Mouse (Mus musculus) stomach, postnatal 0 days (tissue): ENCODE data around the gene Gmds. TPM values are rescaled to one million over a fixed set of nuclear protein-coding genes. Genes with fewer than 3 reads are reported as not detected.

Experiments
- ATAC-seq: fragments of 200-750 bp; cut with Nextera tagmentation; 2 replicates; pipeline ENCODE4 v1.8.0; 2017; ENCODE audit not compliant: low FRiP score, low TSS enrichment
- DNase-seq: peaks from one replicate; pipeline ENCODE4 v3.0.0-alpha.2; 2016; ENCODE audit warnings: low spot score
- H3K27ac ChIP-seq: fragments of 300-500 bp; sonication (generic); replicated peaks from 2 replicates; pipeline ENCODE4 v1.5.1; 2014; ENCODE audit warnings: mild to moderate bottlenecking, control low read depth
- H3K27me3 ChIP-seq: fragments of 300-500 bp; sonication (generic); 2 replicates; pipeline ENCODE4 v1.6.1; 2014; ENCODE audit warnings: low read length; ENCODE audit not compliant: control insufficient read depth, insufficient read depth
- H3K36me3 ChIP-seq: fragments of 300-500 bp; sonication (generic); 2 replicates; pipeline ENCODE4 v1.6.1; 2014; ENCODE audit warnings: low read length, mixed read lengths; ENCODE audit not compliant: control insufficient read depth, insufficient read depth
- H3K4me1 ChIP-seq: fragments of 300-500 bp; sonication (generic); replicated peaks from 2 replicates; pipeline ENCODE4 v1.6.1; 2014; ENCODE audit warnings: antibody characterized with exemption; ENCODE audit not compliant: control insufficient read depth, insufficient read depth
- H3K4me2 ChIP-seq: fragments of 300-500 bp; sonication (generic); replicated peaks from 2 replicates; pipeline ENCODE4 v1.6.1; 2014; ENCODE audit warnings: low read depth, mild to moderate bottlenecking, control low read depth, moderate library complexity
- H3K4me3 ChIP-seq: fragments of 300-500 bp; sonication (generic); 2 replicates; pipeline ENCODE4 v1.5.1; 2014; ENCODE audit warnings: low read depth, low read length, control low read depth
- H3K9ac ChIP-seq: fragments of 300-500 bp; sonication (generic); 2 replicates; pipeline ENCODE4 v1.6.1; 2014; ENCODE audit warnings: mild to moderate bottlenecking, low read length, control low read depth, mixed read lengths
- H3K9me3 ChIP-seq: fragments of 300-500 bp; sonication (generic); 2 replicates; pipeline ENCODE4 v1.6.1; 2016; ENCODE audit warnings: low read length; ENCODE audit not compliant: control insufficient read depth
- CTCF ChIP-seq: IDR thresholded peaks from 2 replicates; pipeline ENCODE4 v1.5.1; 2016; ENCODE audit warnings: antibody characterized with exemption, low read depth, mild to moderate bottlenecking, moderate library complexity
- EP300 ChIP-seq: optimal IDR thresholded peaks from 2 replicates; pipeline ENCODE3; 2016; ENCODE audit warnings: antibody characterized with exemption
- WGBS: fragments of 180-500 bp; shearing (Covaris S2); extraction: QIAGEN DNeasy Blood & Tissue Kit; methylation state at CpG from one replicate; pipeline ENCODE4 v1.1.7; 2014; 5-methylcytosine and 5-hydroxymethylcytosine counted together
- polyA plus RNA-seq: library from polyadenylated mRNA; unstranded; fragments of >200 nt; fragmentation: Nextera tagmentation; extraction: Ambion mirVana; gene quantifications from 2 replicates; pipeline ENCODE4 v1.2.1, GENCODE M21; 2015

Gene Gmds
- polyA plus RNA-seq, 1 experiment from 2014 or later = 102 TPM

DNA sequence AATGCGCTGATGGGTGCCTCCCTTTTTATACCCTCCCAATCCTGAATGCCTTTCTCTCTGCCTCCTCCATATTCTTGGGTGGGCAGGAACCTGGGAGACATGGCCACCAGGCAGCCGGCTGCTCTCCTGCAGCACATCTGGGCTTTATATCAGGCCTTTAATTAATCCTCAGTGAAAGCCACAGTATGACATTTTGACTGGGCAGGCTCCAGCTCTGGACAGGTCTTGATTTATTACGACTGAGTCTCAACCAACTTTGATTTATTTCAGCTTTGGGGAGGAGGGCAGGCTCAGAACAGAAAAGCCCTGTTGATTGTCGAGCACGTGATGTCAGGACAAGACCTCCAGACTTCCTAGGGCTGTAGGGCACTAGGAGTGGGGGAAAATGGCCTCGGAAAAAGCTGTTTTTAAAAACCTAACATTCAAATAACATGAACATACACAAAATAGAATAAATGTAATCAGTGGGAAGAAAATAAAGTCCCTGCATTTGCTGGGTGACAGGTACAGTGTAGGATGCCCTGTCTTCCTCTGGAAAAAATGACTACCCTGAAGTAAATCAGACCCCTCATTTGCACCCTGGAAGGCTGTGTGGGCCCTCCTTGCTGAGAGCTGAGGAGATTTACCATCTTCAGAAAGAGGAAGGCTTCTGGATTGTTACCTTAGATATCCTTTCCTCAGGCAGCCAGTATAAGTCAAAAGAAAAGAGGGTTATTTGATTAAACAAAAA lies 257.9 kb downstream of the Gmds start:
- Histone ChIP-seq H3K36me3 (no peaks in the 10 kb centered on the region), H3K4me1 (no peaks in the 10 kb centered on the region), H3K27ac (no peak overlapping the region), H3K4me2 (no peak overlapping the region), H3K27me3 (no peaks in the 10 kb centered on the region), H3K4me3 (no peak overlapping the region), H3K9ac (no peak overlapping the region), H3K9me3 (no peaks in the 10 kb centered on the region)
- TF ChIP-seq EP300 (no peak), CTCF (no peak)
- DNase-seq (no peak), ATAC-seq (no peak)
- WGBS = 42% methylated on average over 6 of the region's 6 CpGs

DNA sequence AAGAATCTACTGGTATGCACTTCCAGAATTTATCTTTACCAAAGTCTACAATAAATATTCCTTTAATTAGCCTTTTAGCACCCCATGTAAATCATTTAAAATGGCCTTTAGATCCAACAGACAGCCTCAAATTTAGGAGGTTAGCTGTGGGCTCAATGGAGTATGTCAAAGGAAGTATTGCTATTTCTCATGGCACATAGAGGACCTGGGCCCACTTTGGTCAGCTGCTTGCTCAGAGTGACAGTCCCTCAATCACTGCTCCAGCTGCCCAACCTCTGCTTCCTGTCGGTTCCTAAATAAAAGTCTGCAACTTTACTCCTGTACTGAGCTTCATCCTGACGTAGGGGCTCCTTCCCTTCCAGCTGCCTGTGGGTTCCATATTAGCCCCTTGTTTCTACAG lies 264.9 kb downstream of the Gmds start:
- ATAC-seq (no peak), DNase-seq (no peak)
- no peak overlapping the region for H3K9ac ChIP-seq
- TF ChIP-seq EP300 (no peak), CTCF (no peak)
- no peaks in the 10 kb centered on the region for H3K36me3 ChIP-seq
- H3K9me3 ChIP-seq = no peaks in the 10 kb centered on the region
- H3K27me3 ChIP-seq = no peaks in the 10 kb centered on the region
- WGBS = 70% methylated on average over 2 of the region's 2 CpGs
- no peak overlapping the region for H3K27ac ChIP-seq
- no peaks in the 10 kb centered on the region for H3K4me1 ChIP-seq
- H3K4me2 ChIP-seq = no peak overlapping the region
- H3K4me3 ChIP-seq = no peak overlapping the region

DNA sequence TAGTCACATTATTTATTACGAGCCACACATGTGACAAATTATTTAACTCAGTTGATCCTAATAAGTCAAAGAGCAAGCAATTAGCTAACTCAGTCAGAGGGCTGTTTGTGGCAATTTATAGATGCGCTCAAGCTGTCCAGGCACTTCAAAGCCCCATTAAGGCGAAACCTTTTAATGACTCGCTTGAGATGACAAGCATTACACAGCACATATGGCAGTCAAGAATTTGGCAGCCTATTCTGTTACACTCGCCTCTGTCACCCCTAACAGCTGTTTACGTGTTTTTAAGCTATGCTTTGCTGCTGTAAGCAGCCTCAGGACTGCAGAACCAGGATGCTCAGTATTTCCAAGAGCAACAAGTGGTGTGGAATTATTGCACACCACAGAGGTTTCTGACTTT lies 283.2 kb downstream of the Gmds start:
- no peaks in the 10 kb centered on the region for H3K9me3 ChIP-seq
- H3K9ac ChIP-seq = no peak overlapping the region
- no peak overlapping the region for H3K27ac ChIP-seq
- no peaks in the 10 kb centered on the region for H3K27me3 ChIP-seq
- TF ChIP-seq CTCF (no peak), EP300 (no peak)
- DNase-seq = no peak
- H3K4me1 ChIP-seq = no peaks in the 10 kb centered on the region
- no peak; the same call in 1 of the 2 replicates for ATAC-seq
- H3K4me3 ChIP-seq = no peak overlapping the region
- H3K4me2 ChIP-seq = no peak overlapping the region
- no peaks in the 10 kb centered on the region for H3K36me3 ChIP-seq
- 48% methylated on average over 6 of the region's 6 CpGs for WGBS

DNA sequence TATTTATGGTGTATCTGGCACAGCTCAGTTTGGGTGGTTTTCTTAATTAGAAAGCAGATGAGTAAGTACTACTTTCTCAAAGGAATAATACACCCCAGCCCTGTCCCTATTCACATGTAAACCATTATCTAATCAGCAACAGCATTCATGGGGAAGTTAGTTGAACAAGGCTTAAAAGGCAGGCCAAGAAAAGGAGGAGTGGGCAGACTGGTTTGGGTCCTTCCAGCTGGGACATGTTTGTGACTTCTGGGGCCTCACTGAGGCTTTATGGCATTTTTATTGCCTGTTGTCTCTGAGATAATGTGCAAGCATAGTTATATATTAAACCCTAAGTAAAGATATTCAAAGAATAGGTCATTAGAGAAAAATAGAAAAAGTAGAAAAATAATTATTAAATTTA lies 285.0 kb downstream of the Gmds start:
- no peak overlapping the region for H3K27ac ChIP-seq
- no peaks in the 10 kb centered on the region for H3K36me3 ChIP-seq
- H3K9ac ChIP-seq = no peak overlapping the region
- TF ChIP-seq CTCF (no peak), EP300 (no peak)
- H3K4me1 ChIP-seq = no peaks in the 10 kb centered on the region
- no peak overlapping the region for H3K4me3 ChIP-seq
- no peaks in the 10 kb centered on the region for H3K9me3 ChIP-seq
- no peak for ATAC-seq
- no peaks in the 10 kb centered on the region for H3K27me3 ChIP-seq
- DNase-seq = no peak
- H3K4me2 ChIP-seq = no peak overlapping the region

DNA sequence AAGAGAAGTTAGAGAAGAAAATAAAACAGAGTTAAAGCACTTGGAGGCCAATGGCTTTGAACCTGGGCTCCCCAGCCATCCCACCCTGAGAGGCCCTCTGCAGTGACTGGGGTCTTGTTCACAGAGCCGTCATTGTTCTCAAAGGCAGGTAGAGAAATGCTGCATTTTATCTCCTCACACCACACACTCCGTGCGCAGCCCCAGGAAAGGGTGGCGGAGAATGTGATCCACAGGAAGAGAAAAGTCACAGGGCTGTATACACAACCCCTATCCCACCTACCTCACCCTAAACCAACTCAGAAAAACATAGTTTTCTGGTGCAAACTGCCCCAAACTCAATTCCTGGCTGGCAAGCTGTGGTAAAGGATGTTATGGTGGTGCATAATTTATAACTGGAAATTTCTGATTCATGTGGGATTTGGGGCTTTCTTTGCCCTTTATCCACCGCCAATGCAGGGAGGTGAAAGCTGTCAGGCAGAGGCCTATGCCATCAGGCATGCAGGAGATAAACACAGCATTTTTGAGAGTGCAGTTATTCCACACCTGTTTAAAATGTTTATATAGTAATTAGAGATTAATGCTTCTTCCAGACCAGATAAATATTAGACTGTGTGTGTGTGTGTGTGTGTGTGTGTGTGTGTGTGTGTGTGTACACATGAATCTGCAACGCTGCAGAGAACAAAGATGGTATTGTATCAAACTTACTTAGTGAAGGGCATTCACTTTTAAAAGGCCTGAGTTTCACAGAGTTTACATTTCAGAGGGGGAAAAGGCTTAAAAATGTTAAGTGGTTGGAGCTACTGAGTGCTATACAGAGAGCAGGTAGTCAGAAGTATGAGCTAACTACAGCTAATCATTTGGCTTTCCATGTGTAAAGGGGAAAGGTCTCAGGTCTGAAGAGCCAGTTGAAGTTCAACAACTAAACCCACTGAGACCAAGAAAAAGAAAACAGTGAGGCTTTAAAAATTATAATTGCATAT lies 290.3 kb downstream of the Gmds start:
- 43% methylated on average over 6 of the region's 6 CpGs for WGBS
- Histone ChIP-seq H3K27ac (no peak overlapping the region), H3K4me1 (no peaks in the 10 kb centered on the region), H3K4me3 (no peak overlapping the region), H3K4me2 (no peak overlapping the region), H3K9ac (no peak overlapping the region), H3K27me3 (no peaks in the 10 kb centered on the region), H3K36me3 (no peaks in the 10 kb centered on the region), H3K9me3 (no peaks in the 10 kb centered on the region)
- ATAC-seq (peak; percentile 38; the same call in 1 of the 2 replicates), DNase-seq (peak; percentile 16)
- TF ChIP-seq CTCF = no peak

DNA sequence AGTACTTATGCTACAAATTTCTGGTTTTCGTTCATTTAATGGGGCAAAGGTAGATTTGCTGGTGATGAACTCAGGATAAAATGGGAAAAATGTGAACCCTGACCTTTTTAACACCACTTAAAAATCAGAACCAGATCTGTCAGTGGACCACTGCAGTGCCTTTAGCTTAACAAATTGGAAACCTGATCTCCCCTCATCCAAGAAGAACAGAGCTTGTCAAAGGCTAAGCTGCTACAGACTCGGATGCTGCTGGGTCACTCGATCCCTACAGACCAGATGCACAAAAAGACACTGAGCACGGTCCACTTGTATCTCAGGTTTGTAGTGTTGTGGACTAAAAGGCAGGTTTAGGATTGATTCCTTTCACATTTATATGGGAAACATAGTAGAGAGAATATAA lies 291.6 kb downstream of the Gmds start:
- H3K4me2 ChIP-seq = no peak overlapping the region
- H3K9me3 ChIP-seq = no peaks in the 10 kb centered on the region
- H3K4me3 ChIP-seq = no peak overlapping the region
- WGBS = 72% methylated on average over 4 of the region's 4 CpGs
- ATAC-seq (no peak), DNase-seq (no peak)
- H3K9ac ChIP-seq = no peak overlapping the region
- H3K27me3 ChIP-seq = no peaks in the 10 kb centered on the region
- no peaks in the 10 kb centered on the region for H3K36me3 ChIP-seq
- no peak overlapping the region for H3K27ac ChIP-seq
- no peak for TF ChIP-seq CTCF
- TF ChIP-seq EP300 = no peak
- H3K4me1 ChIP-seq = no peaks in the 10 kb centered on the region
